Mouse (Mus musculus): ENCODE results near the gene Smap1.
"Not testable (repeated sequence)": the region's sequence is repeated elsewhere in the genome, so short reads cannot be mapped to it uniquely, and the experiment has no call there.

Smap1 gene

DNA sequence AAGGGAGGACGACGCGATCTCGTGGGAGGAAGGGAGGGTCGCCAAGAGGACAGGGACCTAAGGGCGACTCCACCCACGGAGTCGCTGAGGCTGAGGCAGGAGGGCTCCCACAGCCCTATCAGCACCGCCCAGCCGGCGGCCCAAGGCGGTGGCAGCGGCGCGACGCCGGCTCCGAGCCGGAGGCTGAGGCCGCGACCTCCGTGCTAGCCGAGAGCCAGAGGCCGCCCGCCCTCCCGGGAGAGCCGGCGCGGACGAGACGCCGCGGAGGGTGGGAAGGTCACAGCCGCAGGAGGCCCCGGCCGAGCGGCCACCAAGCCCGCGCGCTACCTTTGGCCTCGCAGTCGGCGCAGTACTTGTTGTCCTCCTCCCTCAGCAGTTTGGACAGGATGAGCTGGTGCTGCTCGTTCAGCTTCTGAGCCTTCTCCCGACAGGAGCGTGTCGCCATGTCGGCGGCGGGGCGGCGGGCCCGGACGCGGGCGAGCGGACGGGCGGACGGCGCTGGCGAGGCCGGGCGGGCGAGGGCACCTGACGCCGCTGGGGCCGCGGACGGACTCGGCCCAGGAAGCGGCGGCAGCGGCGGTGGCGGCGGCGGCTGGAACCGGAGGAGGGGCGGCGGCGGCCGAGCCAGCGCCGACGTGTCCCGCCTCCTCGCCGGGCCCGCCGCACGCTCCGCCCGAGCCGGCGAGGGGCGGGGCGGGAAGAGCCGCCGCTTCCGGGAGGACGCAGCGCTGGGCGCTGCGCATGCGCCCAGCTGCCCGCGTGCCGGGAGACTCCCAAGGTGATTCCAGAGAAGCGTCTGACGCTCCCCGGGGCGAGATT is at the start of gene Smap1:
Gene Smap1, minus strand, starts transcription at position 607 of the 819 bp plus-strand sequence.
- peak; percentile 89 for DNase-seq (ENCODE audit: low read depth)

DNA sequence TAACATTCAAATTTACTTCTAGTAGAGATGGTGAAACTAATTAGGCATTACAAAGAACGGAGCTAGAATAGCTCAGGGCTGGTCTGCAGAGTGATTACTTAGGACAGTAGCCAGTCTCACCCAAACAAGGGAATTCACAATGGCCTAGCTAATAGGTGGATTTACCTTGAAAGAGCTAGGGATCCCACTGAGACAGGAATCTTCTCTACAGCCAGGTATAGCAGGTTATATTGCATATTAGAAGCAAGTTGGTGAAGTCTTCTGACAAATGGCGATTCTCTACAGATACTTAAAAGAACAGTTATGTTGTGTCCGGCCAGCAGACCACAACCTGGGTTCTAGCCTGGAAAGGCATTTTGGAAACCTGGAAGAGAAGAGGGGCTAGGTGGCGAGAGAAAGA is 49.0 kb upstream of the Smap1 start:
- not testable (repeated sequence) for DNase-seq (ENCODE audit: low read depth)

DNA sequence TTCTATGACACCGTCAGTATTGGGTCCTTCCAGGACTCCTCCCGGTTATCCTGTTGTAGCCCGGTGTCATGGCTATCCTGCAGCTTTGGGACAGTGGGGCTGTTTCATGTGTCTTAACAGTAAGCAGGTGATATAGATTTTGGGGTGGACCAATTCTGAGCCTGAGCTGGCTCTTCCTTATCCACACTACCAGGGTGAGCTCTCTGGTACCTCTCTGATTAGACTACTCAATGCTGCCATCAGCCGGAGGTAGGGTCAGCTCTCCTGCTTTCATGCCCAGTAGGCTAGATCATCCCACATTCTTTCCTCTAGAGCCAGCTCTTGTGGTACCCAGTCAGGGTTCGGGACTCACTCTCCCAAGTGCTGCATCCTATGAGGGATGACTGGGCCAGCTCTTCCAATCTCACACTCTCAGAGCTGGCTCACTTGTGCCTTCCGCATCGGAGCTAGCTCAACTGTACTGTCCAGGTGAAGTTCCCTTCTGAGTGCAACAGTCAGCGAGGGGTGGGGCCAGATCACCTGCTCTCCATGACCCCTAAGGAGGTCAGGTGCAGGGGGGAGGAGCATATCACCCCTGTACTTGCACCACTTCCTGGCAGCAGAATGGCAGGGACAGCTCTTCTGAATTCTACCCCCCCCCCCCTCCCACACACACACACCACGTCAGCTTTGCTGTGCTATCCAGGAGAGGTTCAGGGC is 46.1 kb upstream of the Smap1 start:
- no peak for DNase-seq (ENCODE audit: low read depth)

DNA sequence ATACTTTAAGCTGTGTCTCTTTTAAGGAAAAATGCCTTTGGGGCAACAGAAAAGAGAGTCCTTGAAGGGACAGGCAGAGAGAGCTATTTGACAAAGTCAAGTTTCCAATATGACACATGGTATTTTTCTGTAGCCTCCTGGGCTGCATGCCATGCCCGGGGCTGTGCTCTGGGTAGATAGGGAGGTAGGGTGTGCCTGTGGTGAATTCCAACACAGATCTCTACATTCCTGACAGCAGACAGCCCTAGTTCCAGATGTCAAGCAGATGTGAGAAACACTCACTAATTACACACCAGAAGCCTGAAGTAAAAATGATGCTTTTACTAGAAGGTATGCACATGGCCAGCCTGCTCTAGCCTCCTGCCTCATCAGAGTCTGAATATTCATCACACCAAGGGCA is 44.1 kb upstream of the Smap1 start:
- no peak for DNase-seq (ENCODE audit: low read depth)

DNA sequence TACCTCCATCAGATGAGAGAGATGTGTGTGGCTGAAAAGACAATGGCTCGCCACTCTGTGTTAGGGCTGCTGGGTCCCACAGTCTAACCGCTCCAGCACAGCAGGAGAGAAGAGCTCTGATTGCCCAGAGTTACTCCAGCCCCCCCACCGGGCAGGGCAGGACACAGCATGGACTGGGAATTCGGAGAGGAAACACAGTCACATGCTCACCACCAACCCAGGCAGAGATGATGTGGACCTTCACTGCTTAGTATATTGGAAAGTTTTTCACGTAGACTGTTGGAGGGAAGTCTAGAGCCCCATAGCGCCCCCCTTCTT is 37.3 kb upstream of the Smap1 start:
- no peak for DNase-seq (ENCODE audit: low read depth)

DNA sequence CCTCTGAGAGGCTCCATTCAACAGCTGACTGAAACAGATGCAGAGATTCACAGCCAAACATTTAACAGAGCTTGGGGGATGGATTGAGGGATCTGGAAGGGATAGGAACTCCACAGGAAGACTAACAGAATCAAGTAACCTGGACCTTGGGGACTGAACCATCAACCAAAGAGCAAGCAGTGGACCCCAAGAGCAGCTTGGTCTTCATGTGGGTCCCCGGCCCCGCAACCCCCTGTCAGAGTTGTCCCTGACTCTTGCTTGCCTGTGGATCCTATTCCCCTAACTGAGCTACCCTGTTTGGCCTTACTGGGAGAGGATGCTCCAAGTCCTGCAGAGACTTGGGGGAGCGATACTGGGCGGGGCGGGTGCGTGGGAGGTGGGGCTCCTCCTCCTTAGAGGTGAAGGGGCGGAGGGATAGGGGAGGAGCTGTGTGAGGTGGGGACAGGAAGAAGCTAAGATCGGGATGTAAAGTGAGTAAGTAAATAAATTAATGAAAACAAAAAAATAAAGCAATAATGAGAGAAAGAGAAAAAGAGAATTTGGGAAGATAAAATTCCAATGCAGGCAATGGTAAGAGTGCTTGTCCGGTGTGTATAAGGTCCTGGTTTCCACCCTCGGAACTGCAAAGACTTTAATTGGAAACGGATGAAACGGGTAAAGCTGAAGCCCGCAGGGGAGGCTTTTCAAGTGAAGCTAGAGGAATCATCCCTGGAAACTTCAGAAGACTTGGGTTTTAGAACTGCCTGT is 36.7 kb upstream of the Smap1 start:
- DNase-seq (ENCODE audit: low read depth) = peak; percentile 60

DNA sequence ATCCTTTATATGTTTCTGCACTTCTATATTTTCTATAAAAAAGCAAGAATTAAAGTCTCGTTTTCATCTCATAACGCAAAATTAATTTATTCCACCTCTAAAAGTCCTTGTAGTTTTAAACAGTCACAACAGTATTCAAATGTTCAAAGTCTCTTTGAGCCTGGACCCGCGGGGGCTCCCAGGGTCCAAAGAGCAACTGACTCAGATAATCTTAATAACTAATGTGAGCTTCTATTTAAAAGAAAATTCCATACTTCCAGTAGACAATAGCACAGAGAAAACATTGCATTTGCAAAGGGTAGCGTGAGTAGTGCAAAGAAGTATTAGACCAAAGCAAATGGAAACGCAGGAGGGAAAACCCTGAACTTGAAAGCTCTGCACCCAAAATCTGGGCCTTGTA is 36.0 kb upstream of the Smap1 start:
- DNase-seq (ENCODE audit: low read depth) = no peak

DNA sequence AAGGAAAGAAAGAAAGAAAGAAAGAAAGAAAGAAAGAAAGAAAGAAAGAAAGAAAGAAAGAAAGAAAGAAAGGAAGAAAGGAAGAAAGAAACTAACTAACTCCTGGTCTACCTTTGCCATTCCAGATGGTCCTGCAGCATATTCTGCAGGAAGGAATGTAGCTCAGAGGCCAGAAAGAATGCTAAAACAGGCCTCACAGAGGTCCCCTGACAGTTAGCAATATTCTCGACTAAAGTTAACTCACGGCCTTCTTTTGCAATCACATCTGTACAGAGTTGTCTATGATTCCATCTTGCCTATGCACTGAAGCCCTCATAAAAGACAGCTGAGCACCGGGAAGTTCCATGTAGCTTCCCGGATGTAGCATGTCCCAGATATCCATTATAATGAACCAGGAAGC is 33.4 kb upstream of the Smap1 start:
- DNase-seq (ENCODE audit: low read depth) = no peak

DNA sequence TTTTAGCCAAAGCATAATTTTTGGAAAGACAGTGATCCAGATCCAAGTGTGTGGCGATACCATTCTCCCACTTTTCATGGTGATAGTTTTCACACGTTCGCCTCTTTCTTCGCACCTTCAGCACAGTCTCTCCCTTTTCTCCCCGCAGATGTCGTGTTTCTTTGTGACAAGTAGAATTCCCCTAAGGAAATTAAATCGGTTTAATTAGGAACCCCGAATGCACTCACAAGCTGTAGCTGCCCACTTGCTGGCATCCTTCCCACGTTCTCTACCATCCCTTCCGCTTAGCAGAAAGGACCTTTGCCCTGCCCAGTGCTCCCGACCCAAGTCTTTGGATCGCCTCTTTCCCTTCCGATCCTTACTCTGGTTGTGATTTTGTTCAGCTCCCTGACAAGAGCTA is 31.8 kb upstream of the Smap1 start:
- no peak for DNase-seq (ENCODE audit: low read depth)

DNA sequence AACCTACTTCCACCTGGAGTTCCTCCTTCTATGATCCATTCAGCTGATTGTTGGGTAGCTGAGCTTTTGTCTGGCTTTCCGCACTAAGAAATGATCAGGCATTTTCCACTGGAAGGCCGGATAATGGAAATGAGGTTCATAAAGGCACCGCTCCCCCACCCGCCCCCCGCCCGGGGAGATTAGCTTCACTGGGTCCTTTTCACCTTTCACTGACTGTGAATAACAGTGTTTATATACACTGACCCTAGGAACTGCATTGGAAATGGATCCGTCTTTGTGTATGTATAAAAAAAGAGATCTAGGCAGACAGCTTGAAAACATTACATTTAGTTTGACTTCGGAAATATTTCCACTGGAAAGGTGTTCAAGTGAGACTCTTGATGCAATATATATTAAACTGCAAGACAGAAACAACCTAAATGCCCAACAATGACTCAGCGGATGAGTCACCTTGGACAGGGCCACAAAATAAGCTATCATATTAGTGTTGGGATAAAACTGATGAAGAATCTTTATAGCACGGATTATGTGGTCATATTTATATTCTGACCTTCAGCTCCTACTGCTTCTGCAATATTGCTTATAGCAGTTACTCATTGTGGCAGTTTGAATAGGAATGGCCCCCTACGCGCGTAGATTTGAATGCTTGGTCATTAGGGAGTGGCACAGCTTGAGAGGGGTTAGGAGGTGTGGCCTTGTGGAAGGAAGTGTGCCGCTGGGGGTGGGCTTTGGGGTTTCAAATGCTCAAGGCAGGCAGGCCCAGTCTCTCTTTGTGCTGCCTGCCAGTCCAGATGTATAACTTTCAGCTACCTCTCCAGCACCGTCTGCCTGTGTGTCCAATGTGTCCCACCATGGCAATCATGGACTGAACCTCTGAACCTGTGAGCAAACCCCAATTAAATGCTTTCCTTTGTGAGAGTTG is 26.9 kb upstream of the Smap1 start:
- no peak for DNase-seq (ENCODE audit: low read depth)

DNA sequence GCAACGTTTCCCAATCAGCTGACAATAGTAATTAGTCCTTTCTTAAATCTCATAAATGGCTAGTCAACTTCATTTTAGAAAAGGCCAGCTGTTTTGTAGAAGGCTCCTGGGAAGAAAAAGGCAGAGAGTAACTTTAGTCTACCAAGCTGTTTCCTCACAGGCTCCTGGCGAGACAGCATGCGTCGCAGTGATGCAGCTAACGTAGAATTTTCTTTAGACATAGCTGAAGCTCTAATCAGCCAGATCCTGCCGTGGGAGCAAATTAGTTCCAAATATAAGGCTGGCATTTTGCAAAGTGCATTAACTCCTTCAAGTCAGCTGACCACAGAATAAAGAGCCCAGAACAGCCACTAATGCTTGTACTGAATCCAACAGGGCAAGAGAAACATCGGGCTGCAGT is 26.2 kb upstream of the Smap1 start:
- DNase-seq (ENCODE audit: low read depth) = no peak

DNA sequence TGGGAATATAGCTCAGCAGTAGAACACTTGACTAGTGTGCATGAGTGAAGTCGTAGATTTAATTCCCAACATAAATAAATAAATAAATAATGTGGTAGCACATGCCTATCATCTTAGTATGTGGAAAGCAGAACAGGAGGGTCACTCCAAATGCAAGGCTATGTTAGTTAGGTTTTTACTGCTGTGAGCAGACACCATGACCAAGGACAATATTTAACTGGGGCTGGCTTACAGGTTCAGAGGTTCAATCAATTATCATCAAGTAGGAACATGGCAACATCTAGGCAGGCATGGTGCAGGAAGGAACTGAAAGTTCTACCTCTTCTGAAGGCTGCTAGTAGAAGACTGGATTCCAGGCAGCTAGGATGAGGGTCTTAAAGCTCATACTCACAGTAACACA is 22.0 kb upstream of the Smap1 start:
- no peak for DNase-seq (ENCODE audit: low read depth)

DNA sequence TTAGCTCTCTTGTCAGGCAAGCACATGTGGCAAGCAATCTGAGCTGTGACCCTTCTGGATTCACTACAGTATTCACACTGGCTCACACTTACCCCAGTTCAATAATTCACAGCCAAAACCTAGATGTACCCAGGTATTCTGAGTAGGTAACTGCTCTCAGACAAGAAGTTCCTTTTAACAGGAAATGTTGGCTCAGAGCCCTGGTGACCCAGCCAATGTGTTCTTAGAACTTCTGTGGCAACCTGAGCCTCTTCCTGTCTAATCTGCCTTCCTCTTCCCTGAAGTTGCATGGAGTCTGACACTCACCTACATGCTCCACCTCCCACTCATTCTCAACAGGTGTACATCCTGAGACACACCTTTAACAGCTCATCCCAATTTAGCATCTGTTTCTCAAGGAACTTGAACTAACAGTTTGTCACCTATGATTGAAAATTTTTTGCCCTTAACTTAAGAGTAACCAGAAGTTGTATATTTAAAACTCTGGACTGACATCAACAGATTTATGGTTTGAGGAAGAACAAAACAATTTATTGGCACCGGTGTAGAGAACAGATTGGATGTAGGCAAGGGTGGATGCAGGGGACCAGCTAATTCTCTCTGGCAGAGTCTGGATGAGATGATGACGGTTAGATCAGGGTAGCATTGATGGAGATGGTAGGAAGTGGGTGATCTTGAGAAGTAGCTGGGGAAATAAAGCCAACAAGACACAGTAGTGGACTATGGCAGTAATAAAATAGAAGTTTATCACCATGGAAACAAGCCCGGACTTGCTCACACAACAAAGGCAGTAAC is 21.2 kb upstream of the Smap1 start:
- DNase-seq (ENCODE audit: low read depth) = no peak

DNA sequence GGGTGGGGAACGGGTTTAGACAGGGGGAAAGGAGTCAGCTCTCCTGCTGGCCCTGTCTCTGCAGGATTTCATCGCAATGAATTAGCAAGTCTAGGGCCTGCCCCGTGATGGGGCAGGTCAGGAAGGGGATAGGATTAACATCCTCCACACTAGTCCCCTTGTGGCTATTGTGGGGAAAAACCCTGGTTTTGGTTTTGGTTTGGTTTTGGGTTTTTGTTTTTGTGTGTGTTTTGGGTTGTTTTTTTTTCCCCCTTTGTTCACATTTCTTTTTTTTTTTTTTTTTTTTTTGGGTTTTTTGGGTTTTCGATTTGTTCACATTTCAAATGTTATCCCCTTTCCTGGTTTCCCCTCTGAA is 13.3 kb upstream of the Smap1 start:
- DNase-seq (ENCODE audit: low read depth) = peak; percentile 47

DNA sequence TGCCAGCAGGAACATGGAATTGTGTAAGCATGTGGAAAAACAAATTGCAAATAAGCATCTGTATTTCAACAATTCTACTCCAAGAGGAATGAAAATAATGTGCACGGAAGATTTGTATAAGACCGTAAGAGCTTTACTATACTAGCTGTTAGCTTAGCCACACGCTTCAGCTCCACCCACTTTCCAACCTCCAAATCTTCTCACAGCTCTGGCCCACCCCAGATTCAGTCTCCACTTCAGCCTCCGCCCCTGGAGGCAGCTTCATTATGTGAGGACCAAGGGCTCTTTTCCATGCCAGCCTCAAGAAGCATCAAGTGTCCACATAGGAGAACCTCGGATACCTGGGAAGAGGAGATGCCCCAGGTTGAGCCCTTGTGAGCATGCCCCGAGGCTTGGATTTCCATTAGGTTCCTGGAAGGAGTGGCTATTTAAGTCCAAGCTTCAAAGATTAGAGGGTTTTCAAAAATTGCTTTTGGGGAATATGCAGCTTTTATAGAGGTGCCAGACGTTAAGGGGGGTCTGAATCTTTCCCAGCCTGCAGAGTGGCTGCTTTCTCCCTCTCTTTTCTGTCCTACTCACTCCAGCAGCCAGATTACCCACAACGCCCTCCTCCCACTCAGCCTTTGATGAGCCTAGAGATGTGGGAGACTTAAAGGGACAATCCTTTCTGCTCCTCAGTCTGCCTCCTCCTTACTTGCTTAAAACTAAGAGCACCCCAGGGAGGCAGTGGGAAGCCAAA is 12.7 kb upstream of the Smap1 start:
- DNase-seq (ENCODE audit: low read depth) = no peak

DNA sequence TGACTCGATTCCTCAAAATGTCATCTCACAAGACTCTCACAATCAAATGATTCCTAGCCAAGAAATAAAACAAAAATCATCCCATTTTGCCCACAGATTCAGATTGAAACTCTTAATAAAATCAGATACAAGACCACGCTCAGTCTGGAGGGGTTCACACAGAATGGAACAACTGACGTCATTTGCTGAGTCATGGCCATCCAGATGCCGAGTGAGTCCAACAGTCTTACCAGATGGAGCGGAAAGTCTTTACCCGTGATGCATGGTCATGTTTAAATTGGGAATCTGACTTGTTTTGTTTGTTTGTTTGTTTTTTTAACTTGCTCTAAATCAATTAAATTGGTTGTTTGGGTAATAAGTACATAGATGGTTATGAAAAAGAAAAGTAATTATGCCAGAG is 7.3 kb upstream of the Smap1 start:
- DNase-seq (ENCODE audit: low read depth) = peak; percentile 22

DNA sequence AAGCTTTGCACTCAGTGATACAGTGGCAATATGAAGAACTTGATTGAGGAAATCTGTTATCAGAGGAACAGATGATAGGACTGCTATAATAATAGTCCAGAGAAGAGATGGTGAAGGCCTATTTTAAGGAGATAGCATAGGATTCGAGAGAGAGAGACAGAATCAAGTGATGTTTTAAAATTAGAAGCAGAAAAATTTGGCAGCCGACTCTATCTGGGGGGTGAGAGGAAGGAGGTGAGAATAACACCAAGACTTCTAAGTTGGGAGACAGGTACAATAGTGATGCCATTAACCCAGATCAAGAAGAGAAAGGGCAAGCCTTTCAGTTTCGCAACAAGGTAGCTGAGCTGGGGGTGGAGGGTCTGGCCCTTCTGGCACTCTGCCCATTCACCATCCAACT is 6.3 kb upstream of the Smap1 start:
- DNase-seq (ENCODE audit: low read depth) = no peak

DNA sequence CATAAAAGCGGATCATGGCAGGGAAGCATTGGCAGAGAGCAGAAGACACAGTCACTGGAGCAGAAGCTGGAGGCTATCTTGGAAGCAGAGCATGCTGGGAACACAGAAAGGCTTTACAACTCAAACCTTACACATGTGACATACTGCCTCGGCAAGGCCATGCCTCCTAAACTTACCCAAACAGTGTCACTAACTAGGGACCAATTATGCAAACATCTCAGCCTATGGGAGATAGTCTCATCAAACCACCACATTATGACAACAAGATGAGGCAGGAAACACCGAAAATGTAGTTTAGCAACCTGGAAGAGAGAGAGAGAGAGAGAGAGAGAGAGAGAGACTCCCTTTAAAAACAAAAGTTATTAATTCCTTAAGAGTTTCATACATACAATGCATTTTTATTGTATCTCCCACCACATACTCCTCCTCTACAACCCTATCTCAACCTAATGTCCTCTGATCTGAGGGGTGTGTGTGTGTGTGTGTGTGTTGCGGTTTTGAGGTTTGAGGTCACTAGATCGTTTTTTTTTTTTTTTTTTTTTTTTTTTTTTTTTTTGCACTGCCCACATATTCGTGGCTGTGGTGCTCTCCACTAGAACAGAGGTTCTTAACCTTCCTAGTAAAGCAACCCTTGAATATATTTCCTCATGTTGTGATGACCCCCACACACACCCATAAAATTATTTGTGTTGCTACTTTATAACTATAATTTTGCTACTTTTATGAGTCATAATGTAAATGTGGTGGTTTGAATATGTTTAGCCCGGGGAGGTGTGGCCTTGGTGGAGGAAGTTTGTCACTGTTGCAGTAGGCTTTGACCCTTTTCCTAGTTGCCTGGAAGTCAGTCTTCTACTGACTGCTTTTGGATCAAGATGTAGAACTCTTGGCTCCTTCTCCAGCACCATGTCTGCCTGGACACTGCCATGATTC is 1.9 kb upstream of the Smap1 start:
- peak; percentile 67 for DNase-seq (ENCODE audit: low read depth)

DNA sequence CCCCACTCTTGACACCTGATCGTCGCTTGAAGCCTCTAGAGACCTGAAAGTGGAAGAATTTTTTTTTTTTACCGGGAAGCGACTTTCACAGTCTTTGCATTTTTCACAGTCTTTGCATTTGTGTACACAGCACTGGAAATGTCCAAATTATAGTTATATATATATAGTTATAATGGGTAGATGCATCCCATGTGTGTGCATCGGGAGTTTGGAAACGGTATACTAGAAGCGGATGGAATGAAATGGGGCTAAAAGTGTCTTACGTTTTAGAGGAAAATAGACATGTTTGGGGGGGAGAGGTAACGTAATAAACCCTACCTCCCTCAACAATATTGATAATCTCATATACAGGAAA is 390 bp upstream of the Smap1 start:
- DNase-seq (ENCODE audit: low read depth) = no peak

DNA sequence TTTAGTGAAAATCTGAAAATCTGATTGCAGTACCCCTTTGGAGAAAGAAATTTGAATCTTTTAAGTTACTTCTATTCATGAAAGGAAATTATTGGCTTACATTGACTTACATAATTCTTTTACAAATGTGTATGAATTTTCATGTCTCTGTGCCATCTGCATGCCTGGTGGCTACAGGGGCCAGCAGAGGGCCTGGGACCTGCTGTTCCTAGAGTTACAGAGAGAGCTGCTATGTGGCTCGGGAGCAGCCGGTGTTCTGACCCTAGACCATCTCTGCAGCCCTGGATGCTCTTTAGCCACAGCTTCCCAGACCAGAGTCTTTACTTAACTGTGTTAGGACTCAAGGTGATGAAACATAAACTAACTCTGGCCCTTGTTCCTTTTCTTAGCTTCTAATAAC is 1.8 kb downstream of the Smap1 start:
- DNase-seq (ENCODE audit: low read depth) = peak; percentile 31
